Mouse (Mus musculus): ENCODE results near the gene Slc22a12.

Gene Slc22a12

DNA sequence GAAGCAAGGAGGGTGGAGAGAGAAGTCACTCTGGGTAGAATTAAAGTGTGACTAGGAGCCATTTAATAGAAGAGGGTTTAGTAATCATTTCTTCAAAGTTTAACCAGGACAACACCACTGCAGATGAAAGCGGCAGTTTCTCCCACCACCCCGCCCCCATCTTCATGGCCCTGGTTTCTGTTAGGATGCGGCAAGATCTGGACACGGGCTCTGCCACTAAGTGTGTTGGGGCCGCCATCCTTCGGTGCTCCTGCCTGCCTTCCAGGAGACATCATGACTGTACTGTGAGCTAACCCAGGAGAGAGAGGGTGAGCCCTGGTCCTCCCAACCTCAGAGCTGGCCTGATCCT lies 177 bp upstream of the Slc22a12 start:
- in situ Hi-C loops (cut with MboI, MseI) = no loop called here

DNA sequence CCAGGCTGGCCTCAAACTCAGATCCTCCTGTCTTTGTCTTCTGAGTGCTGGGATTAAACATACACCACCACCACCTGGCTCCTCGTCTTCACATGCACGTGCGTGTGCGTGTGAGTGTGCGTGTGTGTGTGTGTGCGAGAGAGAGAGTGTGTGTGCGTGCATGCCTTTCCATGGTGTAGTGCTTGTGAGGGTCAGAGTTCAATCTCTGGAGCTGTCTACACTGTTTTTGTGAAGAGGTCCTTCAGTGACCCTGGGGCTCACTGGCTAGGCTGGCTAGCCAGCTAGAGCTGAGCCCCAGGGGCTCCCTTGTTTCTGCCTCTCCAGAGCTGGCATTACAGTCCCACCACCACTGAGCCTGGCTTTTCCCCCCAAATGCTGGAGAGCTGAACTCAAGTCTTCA lies 1.3 kb downstream of the Slc22a12 start:
- in situ Hi-C loops (cut with MboI, MseI) = no loop called here

DNA sequence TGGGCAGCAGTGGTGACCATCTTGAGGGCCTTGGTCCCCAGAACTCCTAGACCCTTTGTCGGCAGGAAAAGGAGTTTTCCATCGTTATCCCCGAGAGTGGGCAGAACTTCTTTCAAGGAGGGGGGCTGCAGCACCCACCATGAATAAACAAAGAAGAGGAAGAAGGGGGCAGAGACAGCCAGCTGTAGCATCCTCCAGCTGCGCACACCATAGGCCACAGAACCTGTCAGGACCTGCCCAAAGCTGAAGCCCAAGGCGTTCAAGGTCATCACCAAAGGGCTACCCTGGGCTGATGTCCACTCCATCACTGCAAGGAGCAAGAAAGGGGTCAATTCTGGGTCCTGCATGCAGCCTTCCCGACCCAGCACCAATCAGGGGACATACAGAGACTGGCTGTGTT lies 2.6 kb downstream of the Slc22a12 start:
- in situ Hi-C loops (cut with MboI, MseI) = no loop called here

DNA sequence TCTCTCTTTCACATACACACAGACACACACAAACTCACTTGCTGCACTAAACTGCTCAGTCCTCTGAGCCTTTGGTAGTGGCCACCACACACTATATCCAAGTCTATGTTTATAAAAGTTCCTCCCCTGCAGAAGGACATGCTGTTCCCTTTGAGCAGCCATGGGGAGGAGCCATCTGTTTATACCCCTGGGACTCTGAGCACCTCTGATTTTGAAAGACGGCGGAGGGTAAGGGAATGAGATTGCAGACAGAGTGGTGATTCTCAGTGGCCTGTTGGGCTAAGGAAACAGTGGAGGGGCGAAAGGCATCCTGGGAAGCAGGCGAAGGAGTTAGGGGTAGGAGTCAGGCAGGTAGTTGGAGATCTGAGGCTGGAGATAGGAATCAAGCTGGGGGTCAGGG lies 3.2 kb downstream of the Slc22a12 start:
- in situ Hi-C loops (cut with MboI, MseI) = no loop called here

DNA sequence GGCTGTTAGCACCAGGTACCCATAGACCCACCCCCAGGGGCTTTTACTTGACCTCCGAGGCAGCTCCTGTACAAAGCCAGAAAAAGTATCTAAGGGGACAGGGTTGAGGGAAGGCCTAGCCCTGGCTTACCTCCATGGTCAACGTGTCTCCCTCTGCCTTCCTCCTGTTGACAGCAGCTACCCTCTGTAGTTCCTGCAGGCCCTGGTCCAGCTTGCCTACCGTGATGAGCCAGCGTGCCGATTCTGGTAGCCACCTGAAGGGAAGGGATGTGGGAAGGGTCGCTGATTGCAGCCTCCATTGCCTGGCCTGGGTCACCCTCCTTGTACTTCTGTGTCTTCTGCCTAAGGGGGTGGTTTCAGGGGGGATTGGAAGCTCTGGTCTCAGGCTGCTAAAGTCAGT lies 4.3 kb downstream of the Slc22a12 start:
- in situ Hi-C loops (cut with MboI, MseI) = no loop called here

DNA sequence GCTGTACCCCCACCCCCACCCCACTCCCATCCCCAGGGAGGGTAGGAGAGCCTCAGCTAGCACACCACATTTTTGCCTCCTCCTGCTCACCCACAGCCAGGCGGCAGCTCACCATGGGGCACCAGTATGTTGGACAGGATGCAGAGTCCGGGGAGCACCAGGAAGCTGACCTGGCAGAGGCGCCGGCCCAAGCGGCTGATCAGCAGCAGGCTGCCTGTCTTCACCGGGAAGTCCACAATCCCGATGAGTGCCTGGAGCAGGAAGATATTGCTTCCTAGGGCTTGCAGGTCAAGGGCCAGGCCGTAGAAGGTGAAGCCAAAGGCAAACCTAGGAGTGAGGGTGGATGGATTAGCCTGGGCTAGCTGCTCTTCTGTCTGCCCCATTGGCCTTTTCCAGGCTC lies 5.3 kb downstream of the Slc22a12 start:
- in situ Hi-C loops (cut with MboI, MseI) = no loop called here

DNA sequence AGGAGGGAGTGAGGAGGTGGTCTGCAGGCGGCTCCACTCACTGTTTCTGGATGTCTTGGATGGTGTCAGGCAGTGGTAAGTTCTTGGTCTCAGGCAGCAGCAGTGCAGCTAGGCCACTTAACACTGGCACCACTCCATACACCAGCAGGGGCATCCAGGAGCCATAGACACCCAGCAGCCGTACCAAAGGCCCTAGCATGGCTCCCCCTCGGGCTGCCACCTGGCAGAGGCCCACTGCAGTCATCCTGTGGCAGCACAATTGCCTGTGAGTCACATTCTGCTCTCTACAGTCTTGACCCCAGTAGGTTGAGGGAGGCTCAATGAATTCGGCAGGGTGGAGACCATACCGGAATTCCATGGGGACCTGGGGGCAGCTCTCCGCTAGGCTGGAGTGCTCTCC lies 6.1 kb downstream of the Slc22a12 start:
- in situ Hi-C loops (cut with MboI, MseI) = no loop called here

DNA sequence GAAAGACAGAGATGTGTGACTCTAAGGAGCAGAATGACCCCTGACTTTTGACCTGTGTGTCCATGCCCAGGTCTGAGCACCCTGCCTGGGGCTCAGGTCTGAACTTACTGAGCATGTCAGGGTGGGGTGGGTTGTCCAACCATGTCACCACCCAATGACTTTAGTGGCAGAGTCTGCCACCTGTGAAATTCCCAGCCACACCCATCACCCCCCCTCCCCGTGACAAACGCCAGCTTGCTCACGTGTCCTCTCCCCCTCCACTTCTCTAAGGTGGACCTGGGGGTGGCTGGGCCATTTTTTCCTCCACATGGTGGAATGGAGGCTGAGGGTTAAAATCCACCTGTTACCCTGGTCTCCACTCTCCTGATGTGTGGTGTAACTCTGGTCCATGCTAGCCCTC lies 6.6 kb downstream of the Slc22a12 start:
- in situ Hi-C loops (cut with MboI, MseI) = no loop called here

DNA sequence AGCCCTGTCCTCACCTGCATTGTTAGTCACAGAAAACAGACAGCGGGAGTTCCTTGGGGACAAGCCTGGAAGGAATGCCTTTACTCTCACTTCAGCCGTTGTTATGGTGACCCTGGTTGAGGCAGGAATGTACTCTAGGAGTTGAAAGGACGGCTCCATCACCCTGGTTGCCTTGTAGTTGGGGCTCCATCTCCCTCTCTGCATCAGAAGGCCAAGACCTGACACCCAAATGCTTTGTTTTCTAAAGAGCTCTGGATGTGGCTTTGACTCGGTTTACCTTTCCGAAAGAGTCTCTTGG lies 8.8 kb downstream of the Slc22a12 start:
- in situ Hi-C loops (cut with MboI, MseI) = no loop called here

DNA sequence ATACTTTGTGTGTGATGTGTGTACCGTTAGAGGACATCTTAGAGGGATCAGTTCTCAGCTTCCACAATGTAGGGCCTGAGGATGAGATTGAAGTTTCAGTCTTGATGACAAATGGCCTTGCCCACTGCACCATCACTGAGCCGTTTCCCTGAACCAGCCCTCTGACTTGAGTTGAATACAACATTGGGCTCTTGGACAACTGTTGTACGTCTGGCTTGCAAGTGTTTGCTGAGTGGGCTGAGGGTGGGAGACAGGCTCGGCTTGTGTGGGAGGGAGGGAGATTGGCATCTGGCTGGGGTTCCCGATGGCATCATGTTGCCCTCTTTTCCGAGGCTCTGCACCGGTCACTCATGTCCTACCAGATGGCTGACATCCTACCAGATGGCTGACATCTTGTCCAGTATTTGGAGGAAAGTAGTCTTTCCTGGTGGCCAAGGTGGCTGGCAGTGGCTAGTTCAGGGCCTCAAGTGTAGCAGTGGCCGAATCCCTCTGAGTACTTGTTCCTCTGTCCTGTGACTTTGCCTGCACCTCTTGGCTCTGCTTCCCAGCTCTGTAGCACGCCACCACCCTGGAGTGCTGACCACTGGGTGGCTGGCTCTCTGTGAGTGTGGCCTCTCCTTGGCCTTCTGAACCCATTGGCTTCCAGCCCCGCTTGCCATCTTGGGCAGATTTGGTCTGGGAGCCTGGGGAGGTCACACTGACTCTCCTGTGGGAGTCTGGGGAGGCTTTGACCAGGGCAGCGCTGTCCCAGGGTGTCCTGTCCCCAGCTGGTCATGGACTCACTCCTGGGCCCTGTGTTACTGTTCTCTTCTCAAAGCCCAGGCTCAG lies 9.3 kb downstream of the Slc22a12 start:
- in situ Hi-C loops (cut with MboI, MseI) = no loop called here

DNA sequence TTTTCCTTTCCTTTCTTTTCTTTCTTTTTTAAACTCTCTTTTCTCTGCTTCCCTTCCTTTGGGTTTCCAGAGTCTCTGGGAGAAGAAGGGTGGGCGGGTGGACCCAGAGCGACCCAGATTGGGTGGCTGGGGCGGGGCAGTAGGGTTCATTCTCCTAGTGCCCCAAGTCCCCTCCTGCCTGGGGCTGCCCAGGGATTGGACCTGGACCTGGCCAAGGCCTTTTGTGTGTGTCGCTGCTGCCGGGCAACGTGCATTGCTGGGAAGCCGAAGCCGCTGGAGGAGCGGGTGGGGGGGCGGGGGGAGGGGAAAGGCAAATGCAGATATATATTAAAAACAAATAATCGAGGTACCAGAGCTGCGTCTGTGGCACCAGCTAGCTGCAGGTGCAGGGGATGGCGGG lies 10.2 kb downstream of the Slc22a12 start:
- in situ Hi-C loops (cut with MboI, MseI) = no loop called here

DNA sequence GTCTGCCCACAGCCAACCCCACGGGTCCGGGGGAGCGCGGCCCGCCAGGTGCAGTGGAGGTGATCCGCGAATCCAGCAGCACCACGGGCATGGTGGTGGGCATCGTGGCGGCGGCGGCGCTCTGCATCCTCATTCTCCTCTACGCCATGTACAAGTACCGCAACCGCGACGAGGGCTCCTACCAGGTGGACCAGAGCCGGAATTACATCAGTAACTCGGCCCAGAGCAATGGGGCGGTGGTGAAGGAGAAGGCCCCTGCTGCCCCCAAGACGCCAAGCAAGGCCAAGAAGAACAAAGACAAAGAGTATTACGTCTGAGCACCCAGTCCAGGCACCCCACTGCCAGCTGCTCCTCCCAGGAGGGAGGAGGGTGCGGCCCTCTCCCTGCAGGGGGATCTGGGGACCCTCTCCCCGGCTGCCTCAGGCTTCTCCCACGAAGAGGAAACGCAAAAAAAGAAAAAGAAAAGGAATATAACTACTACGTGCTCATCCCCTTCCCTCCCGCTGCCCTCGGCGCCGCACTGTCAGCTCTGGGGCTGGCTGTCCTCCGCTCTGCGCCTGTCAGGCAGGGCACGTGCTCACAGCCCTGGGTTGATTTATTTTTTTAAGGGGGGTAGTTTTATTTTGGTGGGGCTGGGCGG lies 10.9 kb downstream of the Slc22a12 start:
- in situ Hi-C loops (cut with MboI, MseI) = no loop called here

DNA sequence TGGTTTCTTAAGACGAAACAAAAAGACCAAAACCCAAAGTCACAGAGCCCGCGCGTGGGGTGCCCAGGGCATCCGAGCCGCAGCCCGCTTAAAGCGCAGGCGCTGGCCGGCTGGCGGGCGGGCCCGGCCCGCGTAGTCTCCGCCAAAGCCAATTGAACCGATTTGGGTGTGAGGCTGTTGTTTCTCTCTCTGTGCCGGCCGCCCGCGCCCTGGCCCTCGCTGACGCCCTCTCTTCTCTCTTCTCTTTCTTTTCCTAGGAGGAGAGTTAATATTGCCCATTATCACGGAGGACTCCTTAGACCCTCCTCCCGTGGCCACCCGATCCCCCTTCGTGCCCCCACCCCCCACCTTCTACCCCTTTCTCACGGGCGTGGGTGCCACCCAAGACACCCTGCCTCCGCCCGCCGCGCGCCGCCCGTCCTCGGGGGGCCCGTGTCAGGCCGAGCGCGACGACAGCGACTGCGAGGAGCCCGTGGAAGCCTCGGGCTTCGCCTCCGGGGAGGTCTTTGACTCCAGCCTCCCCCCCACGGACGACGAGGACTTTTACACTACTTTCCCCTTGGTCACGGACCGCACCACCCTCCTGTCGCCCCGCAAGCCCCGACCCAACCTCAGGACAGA lies 11.7 kb downstream of the Slc22a12 start:
- in situ Hi-C loops (cut with MboI, MseI) = no loop called here

DNA sequence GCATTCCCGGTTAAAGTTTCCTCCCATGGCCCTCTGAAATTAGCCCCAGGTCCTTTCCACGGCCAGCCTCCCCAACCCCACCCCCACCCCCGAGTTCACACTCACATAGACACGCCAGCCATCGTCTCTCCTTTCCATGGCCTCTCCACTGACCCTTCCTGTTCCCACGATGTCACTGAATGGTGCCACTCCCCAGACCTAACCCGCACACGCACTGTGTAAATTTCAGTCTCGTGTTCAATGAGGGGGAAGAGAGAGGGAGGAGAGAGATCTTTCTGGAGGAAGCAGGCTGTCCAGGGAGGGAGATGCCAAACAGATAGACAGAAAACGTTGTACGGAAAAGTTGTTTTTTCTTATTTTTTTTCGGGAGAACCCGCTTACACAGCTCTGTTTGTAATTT lies 12.5 kb downstream of the Slc22a12 start:
- in situ Hi-C loops (cut with MboI, MseI) = no loop called here

DNA sequence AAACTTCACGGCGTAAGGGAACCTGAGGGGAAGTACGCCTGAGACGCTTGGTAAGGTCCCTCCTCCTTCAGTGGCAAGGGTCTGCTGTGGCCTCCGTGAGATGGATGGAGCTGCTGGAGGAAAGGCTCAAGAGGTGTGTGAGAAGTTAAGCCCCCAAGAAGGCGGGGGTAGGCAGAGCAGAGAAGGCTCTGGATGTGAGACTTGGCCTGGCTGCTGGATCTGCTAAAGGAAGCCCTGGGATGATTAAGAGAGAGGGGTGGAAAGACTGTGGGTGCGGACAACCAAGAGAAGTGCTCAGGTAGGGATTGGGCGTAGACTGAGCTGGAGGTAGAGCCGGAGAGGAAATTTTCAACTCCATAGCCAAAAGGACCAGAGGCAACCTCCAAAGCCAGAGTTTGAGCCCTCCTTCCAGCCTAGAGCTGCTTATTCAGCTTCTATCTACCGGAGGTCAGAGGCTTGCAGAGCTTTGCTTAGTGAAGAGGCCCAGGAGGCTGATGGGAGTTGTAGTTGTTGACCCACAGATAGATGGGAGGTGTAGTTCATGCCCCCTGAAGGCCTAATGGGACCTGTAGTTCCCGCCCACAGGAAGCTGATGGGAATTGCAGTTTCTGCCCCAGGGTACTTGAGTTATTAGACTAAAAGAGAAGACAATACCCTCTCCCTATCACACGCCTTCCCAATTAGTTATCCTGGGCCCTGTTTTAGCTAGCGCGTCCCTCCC lies 13.4 kb downstream of the Slc22a12 start:
- in situ Hi-C loops (cut with MboI, MseI) = no loop called here

DNA sequence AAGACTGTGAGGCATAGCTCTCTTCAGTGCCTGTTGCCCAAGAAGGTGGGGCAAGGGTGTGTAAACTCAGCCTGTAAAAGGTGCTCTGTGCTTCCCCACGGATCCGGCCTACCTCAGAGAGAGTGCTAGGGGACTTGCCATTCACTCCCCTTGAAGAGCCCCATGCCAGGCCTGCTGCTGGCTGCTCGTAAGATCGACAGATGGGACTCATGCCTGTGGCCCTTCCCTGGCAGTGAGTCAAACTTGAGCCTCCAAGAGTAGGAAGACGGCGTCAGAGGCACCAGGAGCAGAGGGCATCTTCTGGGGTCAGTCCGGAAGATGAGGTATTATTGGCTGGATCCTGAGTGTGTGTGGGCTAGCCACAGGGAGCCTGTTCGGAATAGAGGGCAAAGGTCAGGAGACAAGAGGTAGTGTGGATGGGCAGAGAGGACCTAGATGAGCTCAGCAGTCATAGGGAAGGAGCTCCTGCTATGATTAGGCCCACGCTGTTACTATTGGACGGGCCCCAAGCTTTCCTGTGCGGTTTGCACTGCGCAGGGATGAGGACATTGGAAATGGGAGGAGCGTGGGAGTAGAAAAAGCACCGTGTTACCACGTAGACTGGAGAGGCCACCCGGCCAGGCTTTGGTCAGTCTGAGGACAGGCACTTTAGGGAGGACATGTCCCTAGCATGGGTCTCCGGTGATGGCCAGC lies 14.8 kb downstream of the Slc22a12 start:
- in situ Hi-C loops (cut with MboI, MseI) = no loop called here

DNA sequence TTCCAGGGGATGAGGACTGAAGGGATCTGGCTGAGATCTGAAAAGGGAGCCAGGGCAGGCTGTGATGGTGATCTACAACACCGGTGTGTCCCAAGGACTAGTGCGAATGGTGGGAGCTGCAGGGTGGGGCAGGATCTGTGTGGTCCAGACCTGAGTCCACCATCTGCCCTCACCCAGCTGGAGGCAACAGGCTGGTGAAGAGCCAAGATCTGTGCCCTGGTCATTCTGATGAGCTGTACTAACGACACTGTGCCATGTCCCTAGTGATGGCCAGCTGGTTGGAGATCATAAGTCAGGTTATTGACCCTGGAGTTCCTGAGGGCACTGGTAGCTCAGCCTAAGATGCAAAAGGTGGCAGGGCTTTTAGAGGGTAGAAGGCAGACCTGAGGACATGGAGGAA lies 15.4 kb downstream of the Slc22a12 start:
- in situ Hi-C loops (cut with MboI, MseI) = no loop called here

DNA sequence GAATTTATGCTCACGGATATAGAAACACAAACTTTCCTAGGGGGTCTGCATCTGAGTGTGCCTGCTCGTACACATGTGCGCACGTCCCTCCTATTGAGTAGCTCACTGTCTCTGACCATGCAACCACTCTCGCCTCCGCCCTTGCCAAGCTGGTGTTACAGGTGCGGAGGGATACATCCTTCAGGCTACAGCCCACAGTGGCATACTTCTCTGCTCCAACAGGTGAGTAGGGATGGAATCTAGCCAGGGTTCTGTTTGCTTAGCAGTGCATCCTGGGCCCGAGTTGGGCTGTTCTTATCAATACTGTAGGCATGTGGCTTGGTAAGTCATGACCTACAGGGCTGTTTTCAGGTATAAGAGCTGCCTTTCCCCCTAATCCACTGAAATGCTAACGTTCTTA lies 16.8 kb downstream of the Slc22a12 start:
- in situ Hi-C loops (cut with MboI, MseI) = no loop called here

DNA sequence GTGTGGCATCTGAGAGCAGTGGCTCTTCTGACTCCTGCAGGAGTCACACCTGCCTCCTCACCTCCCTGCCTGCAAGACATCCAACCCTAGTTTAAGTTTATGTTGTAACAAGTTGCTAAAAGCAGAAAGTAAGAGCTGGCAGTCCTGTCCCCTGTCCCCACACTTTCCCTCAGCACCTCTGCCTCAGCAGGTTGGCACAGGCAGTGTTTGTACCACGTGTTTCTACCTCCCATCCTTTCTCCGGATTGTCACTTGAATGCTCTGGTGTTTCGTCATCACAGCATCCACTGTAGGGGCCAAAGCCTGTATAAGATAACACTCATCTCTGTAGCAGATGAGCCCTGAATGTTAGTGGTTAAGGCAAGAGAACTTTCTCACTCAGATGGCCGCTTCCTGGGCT lies 17.8 kb downstream of the Slc22a12 start:
- in situ Hi-C loops (cut with MboI, MseI) = no loop called here

DNA sequence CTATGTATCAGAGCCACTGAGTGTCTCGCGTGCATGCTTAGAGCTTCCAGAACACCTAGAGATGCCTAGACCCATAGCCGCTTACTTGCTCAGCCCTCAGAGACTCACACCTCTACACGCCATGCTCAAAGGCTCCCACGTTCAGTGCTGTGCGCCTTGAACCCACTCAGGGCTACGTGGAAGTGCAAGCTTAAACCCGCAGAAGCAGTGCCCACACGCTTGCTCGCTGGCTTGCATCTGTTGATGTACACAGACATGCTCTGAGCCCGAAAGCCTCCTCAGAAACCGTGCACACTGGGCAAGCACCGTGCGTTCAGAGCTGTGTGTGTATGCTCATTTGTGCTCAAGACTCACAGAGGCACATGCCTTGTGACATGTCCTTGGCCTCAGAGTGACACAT lies 20.5 kb downstream of the Slc22a12 start:
- in situ Hi-C loops (cut with MboI, MseI) = no loop called here

DNA sequence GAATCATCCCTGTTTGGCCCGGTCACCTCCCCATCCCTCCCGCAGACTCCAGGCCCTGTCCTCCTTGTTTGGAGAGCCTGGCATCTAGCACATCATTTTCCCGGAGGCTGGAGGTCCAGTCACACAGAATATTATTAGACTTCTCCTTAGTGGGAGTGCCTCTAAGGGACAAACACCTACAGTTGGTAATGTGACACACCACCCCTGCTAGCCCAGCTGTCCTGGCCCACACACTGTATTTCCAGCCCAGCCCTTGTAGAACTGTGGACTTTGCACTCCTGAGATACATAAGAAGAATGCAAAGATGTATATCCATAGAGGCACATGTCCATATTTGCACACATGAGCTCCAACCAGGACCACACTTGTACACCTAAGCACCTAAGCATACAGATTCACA lies 21.2 kb downstream of the Slc22a12 start:
- in situ Hi-C loops (cut with MboI, MseI) = no loop called here

DNA sequence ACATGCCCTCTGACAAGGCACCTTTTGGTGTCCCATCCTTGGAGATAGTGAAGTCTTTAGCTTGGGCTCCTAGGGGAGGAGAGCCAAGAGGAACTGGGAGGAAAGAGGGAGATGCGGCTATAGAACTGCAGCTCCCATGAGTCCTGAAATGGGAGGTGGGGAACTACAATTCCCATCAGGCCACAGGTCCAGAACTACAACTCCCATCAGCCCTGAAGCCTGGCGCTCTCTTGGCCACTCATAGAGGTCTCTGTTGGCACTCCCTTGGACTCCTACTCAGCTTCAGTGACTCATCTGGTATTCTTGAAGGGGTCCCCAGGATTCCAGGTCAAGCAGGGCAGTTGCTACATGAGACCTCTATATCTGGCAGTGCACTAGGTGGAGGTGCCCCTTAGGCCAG lies 23.3 kb downstream of the Slc22a12 start:
- in situ Hi-C loops (cut with MboI, MseI) = loop anchor here (5.0 to 10.0 kb wide), 2 partner anchors 295 to 313 kb away; no protein-coding TSS in a partner anchor

Measured in T-helper 17 cell (primary cell).